ENCODE assay signal across 9 mouse cellular contexts in genomic region chr17:83846301-83847021, GRCm38 (mm10). TPM values are rescaled to one million over a fixed set of nuclear protein-coding genes. Genes with fewer than 3 reads are reported as not detected.
DNase-seq lines count a peak whose midpoint lies in the region; ATAC-seq lines count a peak whose summit lies in the region.
"Had no signal": no experiment of that assay in that cellular context is flagged by ENCODE, and none has a peak within 500 bp of the region (broad histone marks: within the 10 kb centered on the region; RNA-seq: fewer than 3 reads in every experiment).

No protein-coding gene starts in this region.

- peak overlapping the region; percentile 1; the same call in 1 of the 2 replicates for H3K4me3 ChIP-seq in macrophage (ENCODE audit: inconsistent target)
- no peak overlapping the region for H3K4me3 ChIP-seq in heart, embryonic 12.5 days
- H3K4me3 ChIP-seq in forebrain, embryonic 10.5 days = no peak overlapping the region
- H3K4me3 ChIP-seq: embryonic facial prominence, embryonic 12.5 days had no signal

- peaks cover 15% of the 10 kb centered on the region for H3K4me1 ChIP-seq in heart, embryonic 12.5 days (replicated peaks)
- H3K4me1 ChIP-seq in forebrain, embryonic 10.5 days = peaks cover 31% of the 10 kb centered on the region

- H3K36me3 ChIP-seq in macrophage (ENCODE audit: inconsistent target) = no peaks in the 10 kb centered on the region
- peaks cover 4% of the 10 kb centered on the region; the same call in 1 of the 2 replicates for H3K36me3 ChIP-seq in splenic B cell, adult 2 months (ENCODE audit: control insufficient read depth, insufficient read depth, low read length, poor library complexity, severe bottlenecking)
- no peaks in the 10 kb centered on the region for H3K36me3 ChIP-seq in heart, embryonic 12.5 days
- H3K36me3 ChIP-seq in forebrain, embryonic 10.5 days (replicated peaks) = no peaks in the 10 kb centered on the region
- H3K36me3 ChIP-seq: embryonic facial prominence, embryonic 12.5 days had no signal

- no peak for ATAC-seq in heart, embryonic 12.5 days (ENCODE audit: insufficient number of reproducible peaks, low FRiP score)

- H3K9ac ChIP-seq in heart, embryonic 12.5 days = no peak overlapping the region
- H3K9ac ChIP-seq: embryonic facial prominence, embryonic 12.5 days had no signal

- H3K4me2 ChIP-seq in heart, embryonic 12.5 days = no peak overlapping the region
- H3K4me2 ChIP-seq: embryonic facial prominence, embryonic 12.5 days had no signal

- H3K27me3 ChIP-seq in splenic B cell, adult 2 months (ENCODE audit: control insufficient read depth, insufficient read depth, low read length, poor library complexity, severe bottlenecking) = no peaks in the 10 kb centered on the region
- H3K27me3 ChIP-seq in heart, embryonic 12.5 days (replicated peaks) = 0 out of 2 replicates have a peak, but pooled peaks cover 4% of the 10 kb centered on the region
- H3K27me3 ChIP-seq in forebrain, embryonic 10.5 days (ENCODE audit: poor library complexity, severe bottlenecking) = peaks cover 21% of the 10 kb centered on the region
- H3K27me3 ChIP-seq: embryonic facial prominence, embryonic 12.5 days had no signal

- no peaks in the 10 kb centered on the region for H3K79me2 ChIP-seq in macrophage (ENCODE audit: inconsistent target)

- H3K9me3 ChIP-seq in heart, embryonic 12.5 days (replicated peaks) = no peaks in the 10 kb centered on the region
- H3K9me3 ChIP-seq in forebrain, embryonic 10.5 days = no peaks in the 10 kb centered on the region
- H3K9me3 ChIP-seq: embryonic facial prominence, embryonic 12.5 days had no signal

- DNase-seq in thymus, postnatal 0 days (ENCODE audit: low spot score) = peak; percentile 44
- DNase-seq in thymus, postnatal 36 days = no peak
- DNase-seq in induced T-regulatory cell, adult 2 months (ENCODE audit: low read depth) = peak; percentile 48
- peak; percentile 95 for DNase-seq in splenic B cell, adult 2 months (ENCODE audit: low read depth, low spot score)
- no peak for DNase-seq in cerebellum, postnatal 10 days
- no peak for DNase-seq in forebrain, embryonic 10.5 days (ENCODE audit: extremely low spot score, low spot score)

- H3K27ac ChIP-seq in macrophage = peak overlapping the region; percentile 29; the same call in 1 of the 2 replicates
- H3K27ac ChIP-seq in heart, embryonic 12.5 days (ENCODE audit: poor library complexity, severe bottlenecking) = no peak overlapping the region
- no peak overlapping the region for H3K27ac ChIP-seq in forebrain, embryonic 10.5 days
- H3K27ac ChIP-seq: embryonic facial prominence, embryonic 12.5 days had no signal

- WGBS in macrophage (ENCODE audit: missing documents) = 20% methylated on average over 21 of the region's 21 CpGs
- 74% methylated on average over 21 of the region's 21 CpGs for WGBS in heart, embryonic 12.5 days
- 83% methylated on average over 21 of the region's 21 CpGs for WGBS in forebrain, embryonic 10.5 days

RNA-seq across cellular contexts. Expression of gene Haao, which starts 1.3 kb away (rescaled TPM):
- polyA plus RNA-seq in thymus, postnatal 0 days (2015; fragmentation: Nextera tagmentation; extraction: Ambion mirVana) = 5.6 and 5.9 TPM in 2 replicates
- 1 to 10 TPM in 3 of 26 experiments, under 1 TPM in 4, not detected in 19; 0.19 to 1.5 (median 0.80) TPM for total RNA-seq in macrophage (2018; cell fraction: chromatin; rRNA removed)
- total RNA-seq in macrophage (2018; cell fraction: cytosol; rRNA removed) = under 1 TPM in 17 of 26 experiments, not detected in 9; 0.05 to 0.43 (median 0.24) TPM
- 1 to 10 TPM in 3 of 26 experiments, under 1 TPM in 15, not detected in 8; 0.26 to 2.4 (median 0.62) TPM for total RNA-seq in macrophage (2018; cell fraction: nucleus; rRNA removed)
- 0.53 to 0.67 TPM (median 0.56 TPM) in 3 replicates for polyA plus RNA-seq in macrophage (2018)
- polyA plus RNA-seq in heart, embryonic 12.5 days (2016; fragmentation: Nextera tagmentation; extraction: Ambion mirVana) = 0.23 TPM in 1 of 2 replicates, not detected in the other
- polyA plus RNA-seq in forebrain, embryonic 10.5 days (2016; fragmentation: Nextera tagmentation; extraction: Ambion mirVana) = 0.25 and 0.36 TPM in 2 replicates

Comparison
In these comparisons a context has a peak if more than half of its experiments do, and no peak if none do; other contexts are left out.
1. DNase-seq: peak in thymus, postnatal 0 days (single experiment), induced T-regulatory cell, adult 2 months (single experiment) and splenic B cell, adult 2 months (single experiment); none in thymus, postnatal 36 days (0 of 2), cerebellum, postnatal 10 days (0 of 2) and forebrain, embryonic 10.5 days (single experiment).